Mouse (Mus musculus): ENCODE measurements around the gene Iqce.

The Iqce gene

DNA sequence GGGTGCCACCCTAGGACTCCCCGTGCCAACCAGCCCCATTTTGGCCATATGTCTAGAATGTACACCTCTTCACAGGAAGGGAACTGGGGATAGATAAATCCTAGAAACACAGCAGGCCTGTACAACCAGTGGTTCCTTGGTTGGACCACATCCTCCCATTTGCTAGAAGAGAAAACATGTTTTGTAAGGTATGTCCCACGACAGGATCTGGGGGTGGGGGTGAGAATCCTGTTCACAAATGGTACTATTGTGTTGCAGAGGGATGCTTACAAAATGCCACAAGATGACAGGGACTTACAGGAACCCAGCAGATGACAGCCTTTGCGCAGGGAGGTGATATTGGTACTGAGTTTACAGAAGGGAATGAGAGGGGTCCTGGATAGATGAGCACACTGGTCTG is 64.2 kb downstream of the Iqce start:
- DNase-seq (ENCODE audit: low spot score), result no peak

DNA sequence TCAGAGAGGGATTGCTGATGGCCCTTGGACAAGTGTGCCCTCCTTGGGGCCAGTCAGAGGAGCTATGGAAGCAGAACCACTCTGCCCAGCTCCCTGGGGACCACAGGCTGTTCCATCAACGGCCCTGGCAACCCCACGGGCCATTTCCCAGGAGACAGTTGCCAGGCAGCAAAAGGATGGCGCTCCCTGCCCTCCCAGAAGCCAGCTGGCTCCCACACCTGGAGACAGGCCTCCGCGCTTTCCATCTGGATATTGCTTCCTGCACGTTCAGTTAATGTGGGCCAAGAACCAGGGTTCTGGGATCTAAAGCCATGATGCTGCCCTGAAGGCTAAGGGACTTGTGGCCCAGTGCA is 65.1 kb downstream of the Iqce start:
- DNase-seq (ENCODE audit: low spot score), result no peak

DNA sequence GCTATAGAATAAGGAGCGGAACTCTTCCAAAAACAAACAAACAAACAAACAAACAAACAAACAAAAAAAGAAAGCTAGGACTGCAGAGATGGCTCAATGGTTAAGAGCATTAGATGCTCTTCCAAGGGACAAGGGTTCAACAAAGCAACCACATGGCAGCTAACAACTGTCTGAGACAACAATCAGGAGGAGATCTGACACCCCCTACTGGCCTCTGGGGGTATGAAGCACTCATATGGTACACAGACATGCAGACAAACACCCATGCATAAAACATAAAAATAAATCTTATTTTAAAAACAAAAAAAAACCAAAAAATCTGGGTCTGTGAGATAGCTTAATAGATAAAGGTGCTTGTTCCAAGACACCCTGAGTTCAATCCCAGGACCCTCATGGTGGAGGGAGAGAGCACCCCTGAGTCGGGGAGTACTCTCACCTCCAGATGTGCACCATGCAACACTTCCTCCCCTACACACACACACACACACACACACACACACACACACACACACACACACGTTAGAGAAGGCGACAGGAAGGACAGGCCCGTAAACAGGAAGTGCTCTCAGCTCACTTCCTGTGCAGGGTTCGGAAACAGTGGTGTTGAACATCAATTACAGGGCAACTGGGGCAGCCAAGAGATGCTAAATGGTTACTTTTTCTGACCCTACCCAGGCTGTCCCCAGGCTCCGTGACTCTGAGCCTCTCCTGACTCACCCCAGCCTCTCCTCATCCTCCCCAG is 65.7 kb downstream of the Iqce start:
- no peak for DNase-seq (ENCODE audit: low spot score)

DNA sequence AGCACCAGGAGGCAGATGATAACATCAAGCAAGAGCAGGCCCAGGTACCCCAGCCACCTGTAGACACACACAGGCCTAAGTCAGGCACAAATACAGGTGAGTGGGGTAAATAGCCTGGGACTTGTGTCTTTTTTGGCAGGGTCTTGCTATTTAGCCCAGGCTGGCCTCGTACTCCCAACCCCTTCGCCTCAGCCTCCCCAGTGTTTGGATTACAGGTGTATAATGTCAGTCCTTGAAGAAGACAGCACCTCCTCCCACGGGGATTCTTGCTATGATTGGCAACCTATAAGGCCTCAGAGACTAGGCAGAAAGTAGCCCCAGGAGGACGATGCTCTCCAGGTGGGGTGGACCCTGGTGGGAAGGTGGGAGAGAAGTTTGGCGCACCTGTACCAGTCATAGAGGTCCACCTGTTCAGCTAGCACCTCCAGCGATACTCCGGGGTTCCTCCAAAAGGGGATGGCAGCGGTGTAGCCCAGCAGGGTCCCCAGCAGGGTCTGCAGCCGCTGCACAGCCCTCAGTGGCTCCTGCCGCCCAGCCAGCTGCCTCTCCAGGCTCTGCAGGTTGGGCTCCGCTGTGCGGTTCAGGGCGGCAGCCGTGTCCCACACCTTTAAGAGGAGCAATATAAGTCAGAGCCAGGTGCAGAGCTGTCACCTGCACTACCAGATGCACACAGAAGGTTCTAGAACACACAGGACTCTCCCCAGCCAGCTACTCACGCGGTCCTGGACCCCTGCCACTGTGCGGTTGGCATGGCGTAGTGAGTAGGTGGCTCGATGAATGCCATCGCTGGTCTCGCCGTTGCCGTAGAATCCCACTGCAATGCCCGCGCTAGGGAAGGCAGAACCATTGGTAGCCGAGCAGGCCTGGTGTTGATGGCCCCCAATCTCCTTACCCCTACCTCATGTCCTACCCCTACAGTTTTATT is 67.1 kb downstream of the Iqce start:
- DNase-seq (ENCODE audit: low spot score), result no peak

DNA sequence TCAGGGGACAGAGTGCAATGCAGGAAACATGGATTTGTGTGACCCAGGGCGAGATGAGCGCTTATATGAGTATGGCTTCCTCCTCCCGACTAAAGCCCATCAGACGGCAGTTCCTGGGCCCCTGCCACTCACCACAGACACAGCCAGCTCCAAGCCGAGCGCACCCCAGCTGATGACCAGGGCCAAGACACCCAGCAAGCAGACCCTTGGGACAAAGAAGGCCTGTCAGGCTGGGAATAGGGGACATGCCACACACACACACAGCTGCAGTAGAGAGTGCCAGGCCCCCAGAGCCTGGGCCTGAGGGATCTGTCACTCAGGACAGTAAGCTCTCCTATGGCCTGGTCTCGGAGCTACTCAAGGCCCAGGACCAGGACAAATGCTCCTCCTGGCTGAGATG is 68.7 kb downstream of the Iqce start:
- no peak for DNase-seq (ENCODE audit: low spot score)

DNA sequence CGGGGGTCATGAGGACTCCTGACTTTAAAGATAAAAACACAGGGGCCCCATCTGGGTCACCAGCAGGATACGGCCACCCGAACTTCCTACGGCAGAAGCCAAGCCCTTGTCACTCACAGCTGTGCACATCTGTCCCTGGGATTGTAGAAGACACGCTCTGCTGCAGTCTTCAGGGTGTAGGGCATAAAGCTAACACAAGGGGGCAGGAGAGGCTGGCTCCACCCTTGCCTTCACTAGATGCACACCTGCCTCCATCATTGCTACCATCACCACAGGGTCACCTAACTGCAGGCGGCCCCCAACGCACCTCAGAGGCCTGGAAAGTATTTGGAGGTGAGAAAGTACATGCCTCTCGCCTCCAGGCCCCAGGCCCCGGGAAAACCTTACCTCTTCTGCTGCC is 73.2 kb downstream of the Iqce start:
- DNase-seq (ENCODE audit: low spot score), result no peak

DNA sequence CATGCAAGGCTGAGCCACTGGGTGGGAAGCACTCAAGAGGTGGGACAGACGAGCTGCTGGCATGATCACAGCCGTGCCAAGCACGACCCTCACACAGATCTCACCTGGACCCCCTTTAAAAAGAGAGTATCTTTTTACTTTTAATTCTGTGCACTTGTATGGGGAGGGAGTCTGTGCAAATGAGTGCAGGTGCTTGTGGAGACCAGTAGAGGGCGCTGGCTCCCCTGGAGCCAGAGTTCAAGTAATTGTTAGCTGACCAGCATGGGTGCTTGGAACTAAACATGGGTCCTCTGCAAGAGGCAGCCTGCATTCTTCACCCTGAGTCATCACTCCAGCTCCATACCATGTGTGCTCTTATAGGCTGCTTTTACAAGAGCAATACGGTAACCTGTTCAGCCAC is 74.6 kb downstream of the Iqce start:
- DNase-seq (ENCODE audit: low spot score), result no peak

DNA sequence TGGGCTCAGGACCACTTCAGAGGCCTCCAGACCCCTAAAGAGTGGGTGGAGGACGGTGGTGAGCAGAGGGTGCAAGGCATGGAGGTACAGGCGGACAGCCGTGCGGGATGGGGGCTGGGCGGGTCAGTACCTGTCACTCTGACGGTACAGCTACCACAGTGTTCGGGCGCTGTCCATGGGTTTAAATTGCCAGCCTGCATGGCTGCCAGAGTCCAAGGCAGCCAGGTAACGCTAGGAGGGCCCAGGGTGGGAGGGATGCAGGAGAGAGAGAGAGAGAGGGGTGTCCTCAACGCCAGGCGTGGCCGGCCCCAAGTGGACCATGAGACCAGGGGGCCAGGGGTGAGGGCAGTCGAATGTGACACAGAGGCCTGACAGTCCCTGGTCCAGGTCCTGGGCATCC is 77.2 kb downstream of the Iqce start:
- no peak for DNase-seq (ENCODE audit: low spot score)

DNA sequence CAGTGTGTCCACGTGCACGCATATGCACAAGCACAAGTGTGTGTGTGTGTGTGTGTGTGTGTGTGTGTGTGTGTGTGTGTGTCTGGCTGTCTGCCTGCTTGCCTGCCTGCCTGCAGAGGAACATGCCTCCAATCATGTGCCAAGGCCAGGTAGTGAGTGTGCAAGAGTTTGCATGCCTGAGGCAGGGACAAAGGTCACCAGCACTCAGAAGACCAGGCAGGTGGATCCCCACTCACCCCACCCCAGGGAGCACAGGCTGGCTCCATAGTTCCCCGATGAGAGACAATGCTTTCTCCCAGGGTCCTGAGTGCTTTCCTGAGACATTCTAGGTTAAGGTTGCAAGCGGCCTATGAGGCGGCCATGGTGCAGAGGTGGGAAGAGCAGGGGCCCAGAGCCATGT is 77.9 kb downstream of the Iqce start:
- no peak for DNase-seq (ENCODE audit: low spot score)

DNA sequence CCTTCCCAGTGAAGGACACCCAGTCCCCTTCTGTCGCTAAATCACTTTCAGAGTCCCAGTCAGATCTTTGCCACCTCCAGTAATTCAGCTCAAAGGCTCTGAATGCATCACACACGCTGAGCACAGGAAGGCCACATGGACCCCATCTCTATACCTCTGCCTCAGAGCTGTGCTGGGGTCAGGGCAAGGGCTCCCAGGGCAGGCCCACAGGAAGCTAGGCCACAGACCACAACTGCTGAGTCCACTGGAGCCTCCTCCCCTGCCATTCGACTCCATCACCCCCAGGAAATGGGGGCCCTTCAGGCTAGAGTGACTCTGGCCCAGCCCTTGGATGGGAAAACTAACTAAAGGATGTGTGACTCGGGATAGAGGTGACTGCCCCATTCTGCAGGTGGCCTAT is 78.4 kb downstream of the Iqce start:
- DNase-seq (ENCODE audit: low spot score), result no peak

DNA sequence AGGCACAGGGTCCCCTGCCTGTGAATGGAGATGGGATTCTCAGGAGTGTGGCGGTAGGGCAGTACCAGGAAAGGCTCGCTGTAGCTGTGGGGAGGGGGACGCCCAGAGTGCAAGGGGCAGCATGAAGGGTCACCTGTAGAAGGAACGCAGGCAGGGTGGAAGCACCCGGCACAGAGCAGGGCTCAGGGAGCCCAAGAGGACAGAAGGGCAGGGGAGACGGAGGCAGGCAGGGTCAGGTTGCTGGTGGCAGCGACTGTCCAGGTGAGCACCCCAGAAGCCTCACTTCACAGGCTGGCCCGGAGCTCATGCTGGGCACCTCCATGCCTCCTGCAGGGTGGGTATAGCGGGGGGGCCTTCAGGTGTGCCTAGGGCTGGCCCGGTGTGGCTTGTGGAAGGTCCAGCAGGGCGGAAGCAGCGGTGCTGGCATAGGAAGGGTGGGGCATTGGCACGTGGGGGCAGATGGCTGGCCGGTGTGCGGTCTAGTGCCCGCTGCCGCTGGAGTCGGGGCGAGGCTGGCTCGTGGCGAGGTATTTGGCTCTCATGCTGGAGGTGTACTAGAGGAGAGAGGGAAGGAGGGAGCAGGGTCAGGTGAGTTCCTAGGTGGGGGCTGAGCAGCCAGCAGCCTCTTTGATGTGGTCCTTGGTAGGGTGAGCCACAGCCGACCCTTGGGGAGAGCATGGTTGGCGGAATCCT is 79.1 kb downstream of the Iqce start:
- no peak for DNase-seq (ENCODE audit: low spot score)

DNA sequence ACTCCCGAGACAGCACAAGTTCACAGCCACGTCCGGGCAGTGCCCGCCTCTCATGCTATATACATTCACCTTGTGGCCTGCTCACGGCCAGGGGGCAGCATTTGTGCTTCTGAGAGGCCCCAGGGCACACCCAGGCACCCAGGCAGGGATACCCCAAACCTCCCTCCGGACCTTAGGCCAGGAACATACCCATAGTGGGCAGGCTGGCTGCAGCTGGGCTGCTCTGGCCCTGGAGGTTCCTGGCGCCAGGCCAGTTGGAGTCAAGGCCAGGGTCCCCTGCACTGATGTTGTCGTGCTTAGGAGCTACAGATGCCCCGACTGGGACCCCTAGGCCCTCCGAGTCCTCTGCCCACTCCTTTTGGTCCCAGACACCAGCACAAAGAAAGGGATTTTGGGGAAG is 80.7 kb downstream of the Iqce start:
- DNase-seq (ENCODE audit: low spot score), result no peak

DNA sequence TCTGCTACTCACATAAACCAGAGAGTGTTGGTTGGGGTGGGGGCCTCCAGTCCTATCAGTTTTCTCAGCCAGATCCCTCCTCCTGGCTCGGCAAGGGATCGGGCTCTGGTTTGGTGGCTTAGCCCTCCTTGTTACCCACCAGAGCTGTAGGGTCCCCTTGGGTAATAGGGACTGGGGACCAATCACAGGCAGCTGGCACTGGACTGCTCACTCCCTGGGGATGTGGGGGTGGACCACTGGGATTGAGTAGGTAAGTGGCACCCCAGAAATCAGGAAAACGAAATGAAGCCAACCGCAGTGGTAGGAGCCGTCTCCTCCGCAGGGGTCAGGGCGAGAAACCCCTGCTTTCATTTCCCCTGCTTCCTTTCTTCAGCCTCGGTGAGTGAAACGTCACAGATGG is 81.1 kb downstream of the Iqce start:
- no peak for DNase-seq (ENCODE audit: low spot score)

DNA sequence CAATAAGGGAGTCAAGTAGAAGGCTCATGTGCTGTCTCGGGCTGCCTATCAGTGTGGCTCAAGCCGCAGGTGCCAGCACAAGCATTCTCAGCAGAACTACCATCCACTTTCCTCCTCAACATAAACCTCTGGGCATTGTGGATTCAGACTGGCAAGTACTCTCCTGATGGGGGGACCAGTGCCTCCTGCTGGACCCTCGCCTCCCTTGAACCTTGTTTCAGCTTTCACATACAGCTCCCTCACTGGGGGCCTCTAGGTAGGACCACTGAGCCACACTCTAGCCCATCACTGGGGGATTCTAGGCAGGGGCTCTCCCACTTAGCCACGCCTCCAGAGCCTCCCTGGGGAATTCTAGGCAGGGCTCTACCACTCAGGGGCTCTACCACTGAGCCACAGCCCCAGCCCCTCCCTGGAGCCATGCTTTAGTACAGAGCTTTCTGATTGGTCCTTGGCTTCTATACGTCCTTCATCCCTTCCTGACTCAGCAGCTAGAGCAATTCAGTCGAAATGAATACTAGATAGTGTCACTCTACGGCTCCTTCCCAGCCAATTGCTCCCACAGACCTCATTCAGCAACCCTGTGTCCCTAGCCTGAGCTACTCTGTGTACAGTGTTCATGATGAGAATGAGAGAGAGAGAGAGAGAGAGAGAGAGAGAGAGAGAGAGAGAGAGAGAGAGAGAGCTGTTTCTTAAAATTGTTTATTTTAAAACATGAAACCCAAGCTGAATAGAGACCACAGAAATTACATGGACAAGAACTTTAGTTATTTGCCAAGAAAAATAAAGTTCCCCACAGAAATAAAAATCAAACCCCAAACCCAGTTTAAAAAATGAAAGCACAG is 82.1 kb downstream of the Iqce start:
- DNase-seq (ENCODE audit: low spot score), result no peak

DNA sequence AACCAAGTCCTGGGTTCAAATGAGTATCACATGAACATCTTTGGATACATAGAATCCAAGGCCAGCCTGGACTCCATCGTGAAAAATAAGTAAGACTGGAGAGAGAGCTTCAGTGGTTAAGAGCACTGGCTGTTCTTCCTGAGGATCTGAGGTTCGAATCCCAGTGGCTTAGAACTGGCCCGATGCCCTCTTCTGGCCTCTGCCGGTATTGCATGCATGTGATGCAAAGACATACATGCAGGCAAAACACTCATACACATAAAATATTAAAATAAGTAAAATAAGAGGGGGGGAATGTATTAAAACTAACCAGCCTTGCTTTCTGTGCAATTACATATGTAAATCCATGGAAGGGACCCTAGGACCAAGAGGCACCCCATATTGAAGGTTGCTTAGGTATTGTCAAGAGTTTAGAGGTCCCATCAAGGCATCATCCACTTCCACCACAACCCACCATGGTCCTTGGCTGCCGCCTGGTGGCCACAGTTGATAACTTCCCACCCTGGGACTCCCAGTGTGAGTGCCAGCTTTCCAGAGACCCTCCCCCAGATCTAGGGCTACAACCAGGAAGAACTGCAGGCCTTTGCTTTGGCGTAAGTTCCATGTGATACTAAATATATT is 82.9 kb downstream of the Iqce start:
- DNase-seq (ENCODE audit: low spot score), result no peak

DNA sequence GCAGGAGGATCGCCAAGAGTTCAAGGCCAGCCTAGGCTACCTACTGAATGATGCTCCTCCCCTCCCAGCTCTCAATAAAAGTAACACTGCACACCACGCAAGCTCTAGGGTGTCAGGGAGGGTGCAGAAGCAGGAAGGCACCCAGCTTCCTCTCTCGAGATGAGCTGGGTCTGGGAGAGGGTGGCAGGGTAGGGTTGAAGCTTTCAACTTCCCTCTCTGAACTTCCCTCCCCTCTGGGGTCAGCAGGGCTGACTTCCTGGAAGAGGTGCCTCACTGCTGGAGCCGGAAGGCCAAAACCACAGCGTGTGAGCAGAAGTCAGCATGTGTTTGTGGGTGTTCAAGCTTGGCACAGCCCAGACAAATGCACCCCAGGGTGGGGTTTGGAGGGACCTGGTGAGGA is 84.5 kb downstream of the Iqce start:
- DNase-seq (ENCODE audit: low spot score), result no peak

DNA sequence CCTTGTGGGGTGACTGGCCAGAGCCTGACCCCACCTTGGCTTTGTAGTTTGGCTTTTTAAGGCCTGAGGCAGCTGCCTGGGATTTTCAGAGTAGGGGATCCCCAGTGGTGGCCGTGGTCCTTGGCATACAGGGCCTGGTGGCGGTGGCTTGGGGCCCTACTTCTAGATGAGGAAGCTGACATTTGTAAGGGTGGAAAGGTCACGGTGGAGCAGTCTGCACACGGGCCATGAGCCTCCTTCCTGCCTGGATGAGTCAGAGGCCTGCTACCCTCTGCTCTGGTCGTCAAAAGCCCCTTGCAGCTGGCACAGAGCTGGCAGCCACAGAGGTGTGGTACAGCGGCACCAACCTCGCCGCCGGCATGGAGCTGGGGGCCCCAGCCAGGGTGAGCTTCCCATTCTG is 85.5 kb downstream of the Iqce start:
- no peak for DNase-seq (ENCODE audit: low spot score)

DNA sequence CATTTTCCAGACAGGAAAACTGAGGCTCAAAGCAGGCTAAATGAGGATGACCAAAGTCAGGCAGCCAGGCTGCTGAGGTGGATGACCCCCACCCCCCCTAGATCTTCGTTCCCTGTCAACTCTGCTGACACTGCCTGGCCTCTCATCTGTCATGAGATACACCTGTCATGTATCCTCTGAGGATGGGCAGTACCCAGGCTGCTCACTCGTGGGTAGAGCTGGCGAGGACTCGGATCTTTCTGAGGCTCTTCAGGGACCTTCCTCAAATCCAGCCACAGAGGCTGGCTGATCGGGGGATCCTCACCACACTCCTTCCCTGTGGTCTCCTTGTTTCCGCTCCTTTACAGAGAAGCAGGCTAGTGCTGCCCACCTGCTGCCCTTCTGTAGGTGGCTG is 86.1 kb downstream of the Iqce start:
- DNase-seq (ENCODE audit: low spot score), result no peak

DNA sequence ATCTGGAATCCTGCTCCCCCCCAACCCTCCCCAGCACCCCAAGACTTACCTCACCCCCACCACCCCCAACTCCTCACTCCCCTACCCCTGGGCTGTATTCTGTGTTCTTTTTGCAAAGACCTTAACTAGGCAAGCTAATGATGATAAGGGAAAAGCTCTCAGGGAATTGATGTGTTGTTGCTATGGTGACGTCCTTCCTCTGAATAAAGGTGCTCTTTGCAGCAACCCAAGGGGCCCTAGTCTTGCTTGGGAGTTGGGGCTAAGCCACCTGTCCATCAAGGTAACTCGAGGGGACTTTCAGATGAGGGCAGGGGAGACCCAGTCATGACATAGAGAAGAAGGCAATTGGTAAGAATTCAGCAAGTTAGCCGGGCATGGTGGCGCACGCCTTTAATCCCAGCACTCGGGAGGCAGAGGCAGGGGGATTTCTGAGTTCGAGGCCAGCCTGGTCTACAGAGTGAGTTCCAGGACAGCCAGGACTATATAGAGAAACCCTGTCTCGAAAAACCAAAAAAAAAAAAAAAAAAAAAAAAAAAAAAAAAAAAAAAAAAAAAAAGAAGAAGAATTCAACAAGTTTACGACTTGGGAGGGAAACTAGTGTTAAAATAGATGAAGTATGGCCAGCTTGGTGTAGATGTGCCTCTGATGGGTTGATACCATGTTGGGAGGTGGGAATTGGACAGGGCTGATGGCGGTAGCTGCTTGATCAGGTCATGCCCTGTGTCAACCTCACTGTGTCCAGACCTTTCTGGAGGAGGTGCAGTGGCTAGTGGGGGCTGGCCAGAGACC is 86.7 kb downstream of the Iqce start:
- DNase-seq (ENCODE audit: low spot score), result no peak

DNA sequence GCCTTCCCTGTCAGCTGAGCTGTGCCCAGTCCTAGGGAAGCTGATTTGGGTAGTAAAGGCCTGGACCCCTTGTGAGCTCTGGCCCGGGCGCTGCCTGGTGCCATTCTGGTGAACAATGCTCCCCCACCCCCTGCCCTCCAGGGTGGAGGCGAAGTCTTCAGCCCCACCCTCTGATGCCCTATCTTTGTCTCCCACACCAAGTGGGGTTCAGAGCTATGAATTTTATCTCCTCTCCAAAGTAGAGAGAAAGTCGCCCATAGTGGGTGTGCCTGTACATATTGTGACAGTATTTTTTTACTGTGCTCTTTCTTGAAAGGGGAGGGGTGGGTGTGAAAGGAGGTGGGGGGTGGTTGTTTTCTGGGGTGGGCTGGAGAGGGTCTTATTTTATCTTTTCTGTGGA is 87.3 kb downstream of the Iqce start:
- DNase-seq (ENCODE audit: low spot score), result no peak

DNA sequence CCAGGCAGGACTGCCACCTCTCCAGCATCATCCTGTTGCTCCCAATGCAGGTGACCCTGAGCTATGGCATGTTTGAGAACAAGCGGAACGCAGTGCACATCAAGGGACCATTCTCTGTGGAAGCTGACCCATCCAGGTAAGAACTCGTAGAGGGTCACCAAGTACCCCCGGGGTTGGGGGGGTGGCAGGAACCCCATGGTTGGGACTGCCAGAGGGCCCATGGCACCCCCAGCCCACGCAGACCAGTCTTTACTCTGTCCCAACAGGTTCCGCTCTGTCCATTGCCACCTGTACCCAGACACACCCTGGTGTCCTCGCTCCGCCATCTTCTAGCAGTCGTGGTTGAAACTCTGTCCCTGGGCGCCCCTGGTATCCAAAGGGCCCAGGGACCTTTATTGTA is 88.0 kb downstream of the Iqce start:
- no peak for DNase-seq (ENCODE audit: low spot score)
